Mouse (Mus musculus) spleen, adult 2 months (tissue): Measurements from ENCODE around the gene Bahcc1. TPM values are rescaled to one million over a fixed set of nuclear protein-coding genes. Genes with fewer than 3 reads are reported as not detected.

Experiments
- DNase-seq, 2 experiments: peaks; one replicate each; pipeline versions ENCODE4 v3.0.0 to v3.0.0-alpha.2; 2012 to 2021; ENCODE audit warnings: low spot score in 2 of 2, low read depth in 1 of 2
- H3K27ac ChIP-seq: fragments of 200-500 bp; 2 replicates; pipeline ENCODE4 v1.5.1; 2012; ENCODE audit warnings: low read length, inconsistent platforms; ENCODE audit not compliant: insufficient read depth
- H3K27me3 ChIP-seq: fragments of 200-500 bp; 2 replicates; pipeline ENCODE4 v1.6.1; 2012; ENCODE audit warnings: mild to moderate bottlenecking, moderate library complexity, low read length, inconsistent platforms; ENCODE audit not compliant: control insufficient read depth, insufficient read depth
- H3K36me3 ChIP-seq: fragments of 200-500 bp; 2 replicates; pipeline ENCODE4 v1.6.1; 2012; ENCODE audit warnings: mild to moderate bottlenecking, low read length, inconsistent platforms; ENCODE audit not compliant: control insufficient read depth, insufficient read depth
- H3K4me1 ChIP-seq: fragments of 200-500 bp; 2 replicates; pipeline ENCODE4 v1.6.1; 2011; ENCODE audit warnings: inconsistent platforms; ENCODE audit not compliant: control insufficient read depth, insufficient read depth, insufficient read length
- H3K4me3 ChIP-seq: fragments of 200-500 bp; 2 replicates; pipeline ENCODE4 v1.5.1; 2011; ENCODE audit warnings: mild to moderate bottlenecking, inconsistent platforms; ENCODE audit not compliant: insufficient read depth, insufficient read length; ENCODE audit errors: extremely low read depth
- CTCF ChIP-seq: fragments of 200-500 bp; IDR thresholded peaks from 2 replicates; pipeline ENCODE4 v1.5.1; 2011; ENCODE audit warnings: mild to moderate bottlenecking, inconsistent platforms; ENCODE audit not compliant: insufficient read depth, insufficient read length, insufficient replicate concordance; ENCODE audit errors: extremely low read depth
- POLR2A ChIP-seq: fragments of 200-500 bp; IDR thresholded peaks from 2 replicates; pipeline ENCODE4 v1.6.1; 2011; ENCODE audit warnings: low read depth, low read length, inconsistent platforms
- WGBS: fragments of 180-500 bp; shearing (Covaris S2); methylation state at CpG from one replicate; pipeline ENCODE4 v1.1.7; 2018; 5-methylcytosine and 5-hydroxymethylcytosine counted together
- polyA plus RNA-seq: library from polyadenylated mRNA; depleted of rRNA; stranded (reverse); fragments of >200 nt; gene quantifications from 2 replicates; pipeline ENCODE4 v1.2.3, GENCODE M21; 2012

The Bahcc1 gene
- polyA plus RNA-seq, 1 experiment = 3.6 TPM

DNA sequence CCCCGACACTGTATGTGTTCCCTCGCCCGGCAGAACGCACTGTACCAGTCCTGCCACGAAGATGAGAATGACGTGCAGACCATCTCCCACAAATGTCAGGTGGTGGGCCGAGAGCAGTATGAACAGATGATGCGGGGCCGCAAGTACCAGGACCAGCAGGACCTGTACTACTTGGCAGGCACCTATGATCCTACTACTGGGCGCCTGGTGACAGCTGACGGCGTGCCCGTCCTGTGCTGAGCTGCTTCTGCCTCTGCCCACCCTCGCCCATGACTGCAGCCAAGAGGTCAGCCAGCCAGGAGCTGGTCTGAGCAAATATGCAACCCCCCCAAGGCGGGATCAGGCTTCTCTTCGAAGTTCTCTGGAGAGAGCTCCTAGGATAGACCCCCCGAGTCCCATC, 56.9 kb downstream of the Bahcc1 start:
- H3K27me3 ChIP-seq = no peaks in the 10 kb centered on the region
- no peak for TF ChIP-seq POLR2A
- no peak for TF ChIP-seq CTCF
- H3K4me3 ChIP-seq = no peak overlapping the region
- H3K27ac ChIP-seq = no peak overlapping the region
- no peak for DNase-seq
- H3K36me3 ChIP-seq = no peaks in the 10 kb centered on the region
- H3K4me1 ChIP-seq = no peaks in the 10 kb centered on the region
- 93% methylated on average over 17 of the region's 17 CpGs for WGBS

GRCm38 (mm10) chr11:120290266-120290665, 57.5 kb downstream of the Bahcc1 start:
- H3K27me3 ChIP-seq = no peaks in the 10 kb centered on the region
- H3K4me3 ChIP-seq = no peak overlapping the region
- no peaks in the 10 kb centered on the region for H3K36me3 ChIP-seq
- no peak for DNase-seq
- WGBS = 89% methylated on average over 14 of the region's 14 CpGs
- no peaks in the 10 kb centered on the region for H3K4me1 ChIP-seq
- TF ChIP-seq POLR2A (no peak), CTCF (no peak)
- no peak overlapping the region for H3K27ac ChIP-seq

GRCm38 (mm10) chr11:120293714-120294113, 61.0 kb downstream of the Bahcc1 start:
- DNase-seq = no peak
- TF ChIP-seq CTCF (no peak), POLR2A (no peak)
- H3K4me3 ChIP-seq = no peak overlapping the region

GRCm38 (mm10) chr11:120296305-120297144, 63.8 kb downstream of the Bahcc1 start:
- no peaks in the 10 kb centered on the region for H3K4me1 ChIP-seq
- no peak overlapping the region for H3K4me3 ChIP-seq
- H3K36me3 ChIP-seq = no peaks in the 10 kb centered on the region
- DNase-seq = no peak
- H3K27ac ChIP-seq = no peak overlapping the region
- TF ChIP-seq POLR2A = no peak
- no peak for TF ChIP-seq CTCF
- WGBS = 81% methylated on average over 13 of the region's 13 CpGs
- no peaks in the 10 kb centered on the region for H3K27me3 ChIP-seq

More at GRCm38 (mm10) chr11:120293714-120294113, 61.0 kb downstream of the Bahcc1 start:
- Histone ChIP-seq H3K36me3 (no peaks in the 10 kb centered on the region), H3K27me3 (no peaks in the 10 kb centered on the region), H3K27ac (no peak overlapping the region), H3K4me1 (no peaks in the 10 kb centered on the region)
- WGBS = 89% methylated on average over 1 of the region's 1 CpGs

GRCm38 (mm10) chr11:120297767-120298166, 65.0 kb downstream of the Bahcc1 start:
- no peaks in the 10 kb centered on the region for H3K4me1 ChIP-seq
- DNase-seq = no peak
- WGBS = 90% methylated on average over 7 of the region's 7 CpGs
- no peak overlapping the region for H3K4me3 ChIP-seq
- no peaks in the 10 kb centered on the region for H3K36me3 ChIP-seq
- no peaks in the 10 kb centered on the region for H3K27me3 ChIP-seq
- TF ChIP-seq POLR2A (no peak), CTCF (no peak)
- no peak overlapping the region for H3K27ac ChIP-seq

DNA sequence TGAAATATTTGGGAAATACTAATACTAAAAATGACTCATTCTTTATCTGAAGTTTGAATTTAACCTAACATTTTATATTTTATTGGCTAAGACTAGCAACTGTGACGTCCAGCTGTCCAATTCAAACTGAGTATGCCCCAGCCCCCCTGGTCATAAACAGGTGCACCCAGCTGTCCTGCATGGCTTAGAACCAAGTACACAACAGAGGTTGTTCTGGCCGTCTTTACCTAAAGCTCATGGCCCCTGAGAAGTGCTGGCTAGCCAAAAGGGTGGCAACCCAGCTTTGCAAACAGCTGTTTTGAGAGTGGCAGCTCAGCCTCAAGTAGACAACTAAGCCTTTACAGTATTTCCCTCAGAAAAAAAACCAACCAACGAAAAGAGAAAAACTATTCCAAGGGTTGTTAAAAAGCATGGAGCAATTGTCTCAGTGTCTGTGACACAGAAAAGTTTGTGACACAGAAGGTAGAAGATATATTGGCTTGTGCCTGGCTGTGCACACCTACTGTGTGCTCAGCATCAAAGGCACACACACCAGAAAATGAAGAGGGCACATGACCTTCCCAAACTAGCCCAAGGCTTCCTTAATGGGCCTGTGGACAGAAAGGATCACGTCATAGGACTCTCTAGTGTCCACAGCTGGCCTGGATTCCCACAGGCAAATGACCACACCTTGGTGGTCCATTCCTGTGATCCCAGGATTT, 65.8 kb downstream of the Bahcc1 start:
- H3K4me3 ChIP-seq = no peak overlapping the region
- TF ChIP-seq CTCF (no peak), POLR2A (no peak)
- no peak for DNase-seq
- 81% methylated on average over 4 of the region's 4 CpGs for WGBS
- no peak overlapping the region for H3K27ac ChIP-seq
- no peaks in the 10 kb centered on the region for H3K36me3 ChIP-seq
- no peaks in the 10 kb centered on the region for H3K4me1 ChIP-seq
- H3K27me3 ChIP-seq = no peaks in the 10 kb centered on the region

DNA sequence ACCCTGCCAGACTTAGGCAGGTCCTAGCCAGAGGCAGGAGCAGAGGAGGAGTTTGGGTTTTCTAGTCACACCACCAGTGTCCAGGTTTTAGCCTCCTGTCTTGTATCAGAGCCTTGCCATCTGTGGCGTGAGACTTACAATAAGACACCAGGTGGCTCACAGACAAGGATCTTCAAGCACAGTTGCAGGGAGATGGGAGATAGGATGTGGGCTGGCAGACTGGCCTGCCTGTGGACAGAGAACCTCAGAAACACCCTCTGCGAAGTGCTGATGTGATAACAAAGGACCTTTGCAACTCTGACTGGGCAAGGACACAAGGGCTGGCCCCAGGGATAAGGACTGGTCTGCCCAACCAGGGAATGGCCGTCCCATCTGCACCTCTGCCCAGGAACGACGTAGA, 66.7 kb downstream of the Bahcc1 start:
- H3K27ac ChIP-seq = no peak overlapping the region
- H3K4me3 ChIP-seq = no peak overlapping the region
- TF ChIP-seq CTCF (no peak), POLR2A (no peak)
- H3K4me1 ChIP-seq = no peaks in the 10 kb centered on the region
- H3K36me3 ChIP-seq = no peaks in the 10 kb centered on the region
- no peak for DNase-seq
- no peaks in the 10 kb centered on the region for H3K27me3 ChIP-seq
- WGBS = 51% methylated on average over 5 of the region's 5 CpGs
